Mouse (Mus musculus): Measurements from ENCODE around the gene Bet1l. TPM values are rescaled to one million over a fixed set of nuclear protein-coding genes. Genes with fewer than 3 reads are reported as not detected.

The Bet1l gene
- polyA plus RNA-seq, 1 experiment from 2014 or later, result 56.4 TPM

GRCm38 (mm10) chr7:140856785-140857549 is 410 bp downstream of the Bet1l start, which contains the start of gene Ric8a:
Gene Ric8a (plus strand): TSS chr7:140856957.
- Histone ChIP-seq H3K9ac (peak within 1 kb of the TSS; percentile 95), H3K27me3 (no peaks in the 10 kb centered on the region), H3K9me3 (no peaks in the 10 kb centered on the region), H3K27ac (peak within 1 kb of the TSS; percentile 90), H3K36me3 (peaks cover 64% of the 10 kb centered on the region), H3K4me2 (peak within 1 kb of the TSS; percentile 99), H3K4me3 (peak within 1 kb of the TSS; percentile 83), H3K4me1 (peaks cover 36% of the 10 kb centered on the region)
- WGBS, result under 1% methylated on average over 50 of the region's 50 CpGs
- peak; percentile 59 for ATAC-seq (ENCODE audit: insufficient number of reproducible peaks, insufficient read depth, low FRiP score, low TSS enrichment, low read depth)

GRCm38 (mm10) chr7:140855860-140856784 is 1.3 kb downstream of the Bet1l start, which contains the start of gene Gm45785:
Gene Gm45785 (minus strand): TSS chr7:140856331.
- Histone ChIP-seq H3K9me3 (no peaks in the 10 kb centered on the region), H3K9ac (peak within 1 kb of the TSS; percentile 95), H3K4me2 (peak within 1 kb of the TSS; percentile 99), H3K4me1 (peaks cover 36% of the 10 kb centered on the region), H3K27ac (peak within 1 kb of the TSS; percentile 90), H3K36me3 (peaks cover 64% of the 10 kb centered on the region), H3K4me3 (peak within 1 kb of the TSS; percentile 83), H3K27me3 (no peaks in the 10 kb centered on the region)
- under 1% methylated on average over 51 of the region's 51 CpGs for WGBS
- peak; percentile 66 for ATAC-seq (ENCODE audit: insufficient number of reproducible peaks, insufficient read depth, low FRiP score, low TSS enrichment, low read depth)

GRCm38 (mm10) chr7:140855181-140855580 is 2.2 kb downstream of the Bet1l start:
- Histone ChIP-seq H3K27ac (0 out of 2 replicates have a peak overlapping the region, but pooled peaks have one; percentile 90), H3K9ac (peak overlapping the region; percentile 95), H3K9me3 (no peaks in the 10 kb centered on the region), H3K27me3 (no peaks in the 10 kb centered on the region), H3K4me3 (peak overlapping the region; percentile 83), H3K36me3 (peaks cover 56% of the 10 kb centered on the region), H3K4me1 (peaks cover 34% of the 10 kb centered on the region), H3K4me2 (peak overlapping the region; percentile 99)
- 72% methylated on average over 9 of the region's 9 CpGs for WGBS
- no peak for ATAC-seq (ENCODE audit: insufficient number of reproducible peaks, insufficient read depth, low FRiP score, low TSS enrichment, low read depth)

- ATAC-seq (ENCODE audit: insufficient number of reproducible peaks, insufficient read depth, low FRiP score, low TSS enrichment, low read depth), result no peak
- 0 out of 2 replicates have a peak overlapping the region, but pooled peaks have one; percentile 95 for H3K9ac ChIP-seq
- no peak overlapping the region for H3K27ac ChIP-seq
- H3K4me2 ChIP-seq, result peak overlapping the region; percentile 99
- no peaks in the 10 kb centered on the region for H3K27me3 ChIP-seq
- H3K36me3 ChIP-seq, result peaks cover 50% of the 10 kb centered on the region
- H3K9me3 ChIP-seq, result no peaks in the 10 kb centered on the region
- H3K4me1 ChIP-seq, result peaks cover 29% of the 10 kb centered on the region
- H3K4me3 ChIP-seq, result peak overlapping the region; percentile 83
- 94% methylated on average over 18 of the region's 18 CpGs for WGBS
Measured at GRCm38 (mm10) chr7:140854483-140854882, 2.9 kb downstream of the Bet1l start.

- Histone ChIP-seq H3K4me2 (no peak overlapping the region), H3K27me3 (no peaks in the 10 kb centered on the region), H3K9ac (no peak overlapping the region), H3K36me3 (peaks cover 39% of the 10 kb centered on the region), H3K4me1 (peaks cover 18% of the 10 kb centered on the region), H3K9me3 (no peaks in the 10 kb centered on the region), H3K4me3 (no peak overlapping the region), H3K27ac (no peak overlapping the region)
- no peak for ATAC-seq (ENCODE audit: insufficient number of reproducible peaks, insufficient read depth, low FRiP score, low TSS enrichment, low read depth)
- 87% methylated on average over 9 of the region's 9 CpGs for WGBS
Measured at GRCm38 (mm10) chr7:140853386-140853785, 4.0 kb downstream of the Bet1l start.

GRCm38 (mm10) chr7:140851916-140852315 is 5.5 kb downstream of the Bet1l start:
- no peak for ATAC-seq (ENCODE audit: insufficient number of reproducible peaks, insufficient read depth, low FRiP score, low TSS enrichment, low read depth)
- peaks cover 10% of the 10 kb centered on the region for H3K4me1 ChIP-seq
- no peaks in the 10 kb centered on the region for H3K9me3 ChIP-seq
- 94% methylated on average over 4 of the region's 4 CpGs for WGBS
- H3K36me3 ChIP-seq, result peaks cover 37% of the 10 kb centered on the region
- H3K4me3 ChIP-seq, result no peak overlapping the region
- no peak overlapping the region for H3K4me2 ChIP-seq
- H3K9ac ChIP-seq, result no peak overlapping the region
- no peaks in the 10 kb centered on the region for H3K27me3 ChIP-seq
- H3K27ac ChIP-seq, result no peak overlapping the region

- no peak overlapping the region for H3K9ac ChIP-seq
- peaks cover 26% of the 10 kb centered on the region for H3K36me3 ChIP-seq
- no peak overlapping the region for H3K27ac ChIP-seq
- H3K4me1 ChIP-seq, result peaks cover 3% of the 10 kb centered on the region; the same call in 1 of the 2 replicates
- H3K4me3 ChIP-seq, result no peak overlapping the region
- ATAC-seq (ENCODE audit: insufficient number of reproducible peaks, insufficient read depth, low FRiP score, low TSS enrichment, low read depth), result no peak
- no peak overlapping the region for H3K4me2 ChIP-seq
- H3K9me3 ChIP-seq, result no peaks in the 10 kb centered on the region
- WGBS, result 91% methylated on average over 10 of the region's 10 CpGs
- H3K27me3 ChIP-seq, result peaks cover 9% of the 10 kb centered on the region
Measured at GRCm38 (mm10) chr7:140848591-140848990, 8.8 kb downstream of the Bet1l start.

- no peak within 1 kb of the TSS for H3K27ac ChIP-seq
- peaks cover 3% of the 10 kb centered on the region; the same call in 1 of the 2 replicates for H3K4me1 ChIP-seq
- no peak within 1 kb of the TSS for H3K4me3 ChIP-seq
- H3K9ac ChIP-seq, result no peak within 1 kb of the TSS
- peaks cover 20% of the 10 kb centered on the region for H3K36me3 ChIP-seq
- ATAC-seq (ENCODE audit: insufficient number of reproducible peaks, insufficient read depth, low FRiP score, low TSS enrichment, low read depth), result no peak
- WGBS, result 65% methylated on average over 11 of the region's 11 CpGs
- H3K4me2 ChIP-seq, result no peak within 1 kb of the TSS
- H3K9me3 ChIP-seq, result no peaks in the 10 kb centered on the region
- peaks cover 15% of the 10 kb centered on the region for H3K27me3 ChIP-seq
Measured at GRCm38 (mm10) chr7:140847755-140848580, 9.4 kb downstream of the Bet1l start, which contains the start of gene Odf3. Gene Odf3 (plus strand): TSS chr7:140847805.

- H3K9ac ChIP-seq, result no peak overlapping the region
- no peak overlapping the region for H3K27ac ChIP-seq
- no peak for ATAC-seq (ENCODE audit: insufficient number of reproducible peaks, insufficient read depth, low FRiP score, low TSS enrichment, low read depth)
- H3K27me3 ChIP-seq, result peaks cover 27% of the 10 kb centered on the region
- H3K4me1 ChIP-seq, result peaks cover 3% of the 10 kb centered on the region; the same call in 1 of the 2 replicates
- no peak overlapping the region for H3K4me3 ChIP-seq
- peaks cover 7% of the 10 kb centered on the region for H3K36me3 ChIP-seq
- H3K9me3 ChIP-seq, result no peaks in the 10 kb centered on the region
- 81% methylated on average over 10 of the region's 10 CpGs for WGBS
- H3K4me2 ChIP-seq, result no peak overlapping the region
Measured at GRCm38 (mm10) chr7:140846676-140847075, 10.7 kb downstream of the Bet1l start.

- Histone ChIP-seq H3K4me1 (peaks cover 3% of the 10 kb centered on the region; the same call in 1 of the 2 replicates), H3K4me2 (no peak overlapping the region), H3K4me3 (no peak overlapping the region), H3K9ac (no peak overlapping the region), H3K9me3 (no peaks in the 10 kb centered on the region), H3K36me3 (no peaks in the 10 kb centered on the region), H3K27ac (no peak overlapping the region), H3K27me3 (peaks cover 37% of the 10 kb centered on the region)
- no peak for ATAC-seq (ENCODE audit: insufficient number of reproducible peaks, insufficient read depth, low FRiP score, low TSS enrichment, low read depth)
- WGBS, result 46% methylated on average over 4 of the region's 4 CpGs
Measured at GRCm38 (mm10) chr7:140845683-140846082, 11.7 kb downstream of the Bet1l start.
